Mouse (Mus musculus) mouse trophoblast stem cell (cell line): ENCODE data around the gene Mlst8.
"Not testable (repeated sequence)": the region's sequence is repeated elsewhere in the genome, so short reads cannot be mapped to it uniquely, and the experiment has no call there.

Experiments
- in situ Hi-C, 2 experiments: fragments of 300-500 bp; cut with MseI, MboI; formaldehyde crosslinking; loops; 2 replicates in 1 of 2; 3 replicates in 1 of 2; pipeline ENCODE4 v1.15.1; 2025

The Mlst8 gene

DNA sequence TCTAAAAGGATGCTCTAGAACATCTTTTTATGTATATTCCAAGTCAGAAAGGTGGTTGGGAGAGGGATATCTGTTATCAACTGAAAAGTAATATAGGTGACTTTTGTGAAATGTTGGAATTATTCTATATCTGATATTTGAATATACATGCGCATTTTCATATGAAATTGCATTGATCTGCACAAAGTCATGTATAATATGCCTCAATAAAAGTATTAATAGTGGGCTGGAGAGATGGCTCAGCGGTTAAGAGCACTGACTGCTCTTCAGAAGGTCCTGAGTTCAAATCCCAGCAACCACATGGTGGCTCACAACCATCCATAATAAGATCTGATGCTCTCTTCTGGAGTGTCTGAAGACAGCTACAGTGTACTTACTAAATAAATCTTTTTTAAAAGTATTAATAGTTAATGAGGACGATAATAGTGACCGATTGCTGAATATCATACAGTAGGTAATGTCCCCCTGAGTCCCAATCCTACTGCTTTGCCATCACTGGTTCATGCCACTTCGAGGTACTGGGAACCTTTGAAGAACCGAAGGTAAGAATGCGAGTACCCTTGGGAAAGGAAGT lies 9.5 kb downstream of the Mlst8 start:
- in situ Hi-C loops: no loop called here

DNA sequence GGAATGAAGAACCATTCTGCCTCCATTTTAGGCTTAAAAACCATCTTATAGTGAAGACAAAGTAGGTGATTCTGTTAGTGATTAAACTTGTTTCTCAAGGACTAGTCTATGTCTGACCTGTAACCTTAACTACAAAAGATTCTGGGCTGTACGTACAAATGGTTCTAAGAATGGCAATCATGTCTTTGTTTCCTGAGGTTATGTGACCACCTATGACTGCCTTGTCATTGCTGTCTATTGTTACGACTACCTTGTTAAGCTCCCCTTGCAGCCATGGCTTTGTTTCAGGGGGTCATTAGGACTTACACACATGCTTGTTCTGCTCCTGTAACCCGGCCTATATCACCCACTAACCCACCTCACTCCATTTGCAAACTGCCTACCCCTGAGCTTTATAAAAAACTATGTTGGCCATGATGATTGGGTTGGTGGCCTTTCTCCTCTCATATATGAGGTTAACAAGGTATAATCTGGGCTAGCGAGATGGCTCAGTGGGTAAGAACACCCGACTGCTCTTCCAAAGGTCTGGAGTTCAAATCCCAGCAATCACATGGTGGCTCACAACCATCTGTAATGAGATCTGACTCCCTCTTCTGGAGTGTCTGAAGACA lies 10.1 kb downstream of the Mlst8 start:
- in situ Hi-C loops: no loop called here

DNA sequence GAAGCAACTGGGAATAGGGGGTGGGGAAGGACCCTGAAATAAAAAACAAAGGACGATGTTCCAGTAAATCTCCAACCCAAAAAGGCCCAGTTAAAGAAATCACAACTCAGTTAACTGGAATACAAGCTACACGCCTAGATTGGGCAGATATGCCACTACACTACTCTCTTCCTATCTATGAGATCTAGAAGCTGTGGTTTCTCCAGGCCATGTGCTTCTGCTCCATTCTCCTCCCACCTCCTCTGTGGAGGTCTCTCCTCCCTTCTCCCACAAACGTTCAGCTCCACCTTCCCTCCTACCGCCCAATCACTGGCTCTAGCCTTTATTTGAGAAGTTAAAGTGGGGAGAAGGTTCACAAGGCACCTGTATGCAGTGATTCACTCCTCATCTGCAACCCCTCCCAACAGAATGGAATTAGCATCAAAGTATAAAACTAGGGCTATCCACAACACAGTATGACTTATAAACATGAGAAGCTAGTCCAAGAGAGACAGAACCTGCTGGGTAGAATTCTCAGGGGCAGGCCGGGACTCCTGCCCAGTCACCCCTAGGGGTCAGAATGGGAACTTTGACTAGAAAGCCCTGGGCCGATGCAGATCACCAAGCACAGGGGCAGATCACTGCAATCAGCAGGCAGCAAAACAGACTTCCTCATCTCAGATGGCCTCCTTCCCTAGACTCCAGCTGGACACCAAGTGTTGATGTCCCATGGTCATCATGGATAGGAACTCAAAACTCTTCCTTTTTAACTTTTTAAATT lies 15.3 kb downstream of the Mlst8 start:
- in situ Hi-C loops: no loop called here

DNA sequence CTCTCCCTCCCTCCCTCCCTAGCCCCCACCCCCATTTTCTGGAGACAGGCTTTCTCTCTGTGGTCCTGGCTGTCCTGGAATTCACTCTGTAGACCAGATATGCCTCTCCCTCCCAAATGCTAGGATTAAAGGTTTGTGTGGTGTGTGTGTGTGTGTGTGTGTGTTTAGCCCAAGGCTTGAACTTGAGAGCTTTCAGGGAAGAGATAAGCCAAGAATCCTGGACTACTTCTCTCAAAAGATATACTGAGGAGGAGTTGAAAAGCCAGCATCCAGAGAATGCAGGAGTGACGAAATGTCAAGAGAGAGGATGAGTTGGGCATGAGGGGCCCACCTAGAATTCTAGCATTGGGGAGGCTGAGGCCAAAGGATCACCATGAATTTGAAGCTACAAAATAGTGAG lies 15.9 kb downstream of the Mlst8 start:
- in situ Hi-C loops: no loop called here

DNA sequence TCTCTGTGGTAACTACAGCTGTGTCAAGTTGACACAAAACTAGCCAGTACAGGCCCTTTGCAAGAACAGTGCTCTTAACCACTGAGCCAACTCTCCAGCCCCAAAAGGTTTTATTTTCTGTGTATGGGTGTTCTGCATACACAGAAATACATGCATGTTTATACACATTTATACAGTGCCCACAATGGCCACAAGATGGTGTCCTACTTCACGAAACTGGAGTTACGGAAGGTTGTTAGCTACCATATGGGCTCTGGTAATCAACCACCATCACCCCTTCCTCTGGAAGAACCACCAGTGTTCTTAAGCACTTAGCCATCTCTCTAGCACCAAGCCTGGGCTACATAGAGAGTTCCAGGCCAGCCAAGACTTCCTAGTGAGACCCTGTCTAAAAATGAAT lies 17.3 kb downstream of the Mlst8 start:
- in situ Hi-C loops: no loop called here

DNA sequence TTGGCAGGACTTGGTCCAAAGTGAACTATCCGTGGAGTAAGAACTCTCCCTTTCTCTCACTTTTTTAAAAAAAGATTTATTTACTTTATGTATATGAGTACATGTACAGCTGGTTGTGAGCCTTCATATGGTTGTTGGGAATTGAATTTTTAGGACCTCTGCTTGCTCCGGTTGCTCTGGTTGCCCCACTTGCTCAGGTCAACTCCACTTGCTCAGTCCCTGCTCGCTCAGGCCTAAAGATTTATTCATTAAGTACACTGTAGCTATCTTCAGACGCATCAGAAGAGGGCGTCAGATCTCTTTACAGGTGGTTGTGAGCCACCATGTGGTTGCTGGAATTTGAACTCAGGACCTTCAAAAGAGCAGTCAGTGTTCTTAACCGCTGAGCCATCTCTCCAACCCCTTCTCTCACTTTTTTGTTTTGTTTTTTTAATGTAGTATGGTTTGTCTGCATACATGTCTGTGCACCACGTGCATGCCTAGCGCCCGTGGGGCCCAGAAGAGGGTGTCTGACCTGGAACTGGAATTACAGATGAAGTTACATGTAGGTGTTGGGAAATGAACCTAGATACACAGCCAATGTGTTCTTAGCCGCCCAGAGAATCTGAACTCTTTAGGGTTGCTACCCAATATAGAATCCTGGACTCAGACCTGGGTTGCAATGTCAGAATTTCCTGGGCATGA lies 23.2 kb downstream of the Mlst8 start:
- in situ Hi-C loops: not testable (repeated sequence)

DNA sequence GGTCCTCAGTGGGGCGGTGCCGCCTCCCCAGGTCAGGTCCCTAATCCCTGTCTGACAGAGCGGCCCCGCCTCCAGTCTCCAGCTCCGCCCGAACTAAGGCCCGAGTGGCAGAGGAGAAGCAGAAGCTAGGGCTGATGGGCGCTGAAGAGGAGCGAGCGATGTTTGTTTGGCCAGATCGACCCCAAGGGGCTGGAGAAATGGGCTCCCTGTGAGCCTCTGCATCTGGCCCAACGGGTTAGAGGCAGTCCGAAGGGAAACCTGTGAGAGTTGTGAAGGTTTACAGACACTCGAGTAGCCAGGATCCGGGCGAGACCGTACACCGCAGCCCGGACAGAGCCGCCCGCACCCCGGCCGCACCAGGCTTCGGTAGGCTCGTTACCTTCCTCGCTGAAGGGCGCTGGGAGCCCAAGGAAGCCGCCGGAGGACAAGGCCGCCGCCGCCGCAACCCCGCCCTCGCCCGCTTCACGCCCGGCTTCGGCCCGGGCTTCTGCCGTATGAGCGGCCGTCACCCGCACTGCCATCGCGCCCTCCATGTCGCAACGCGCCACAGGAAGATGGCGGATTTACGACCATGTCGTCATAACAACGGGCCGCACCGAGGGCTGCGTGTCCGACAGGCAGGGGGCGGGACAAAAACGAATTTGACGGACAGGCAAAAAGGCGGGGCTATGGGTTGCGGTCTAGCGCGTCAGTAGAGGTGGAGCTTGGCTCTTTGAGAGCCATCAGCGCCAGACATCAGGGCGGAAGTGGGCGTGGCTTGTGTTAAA lies 23.9 kb downstream of the Mlst8 start:
- in situ Hi-C loops: no loop called here

DNA sequence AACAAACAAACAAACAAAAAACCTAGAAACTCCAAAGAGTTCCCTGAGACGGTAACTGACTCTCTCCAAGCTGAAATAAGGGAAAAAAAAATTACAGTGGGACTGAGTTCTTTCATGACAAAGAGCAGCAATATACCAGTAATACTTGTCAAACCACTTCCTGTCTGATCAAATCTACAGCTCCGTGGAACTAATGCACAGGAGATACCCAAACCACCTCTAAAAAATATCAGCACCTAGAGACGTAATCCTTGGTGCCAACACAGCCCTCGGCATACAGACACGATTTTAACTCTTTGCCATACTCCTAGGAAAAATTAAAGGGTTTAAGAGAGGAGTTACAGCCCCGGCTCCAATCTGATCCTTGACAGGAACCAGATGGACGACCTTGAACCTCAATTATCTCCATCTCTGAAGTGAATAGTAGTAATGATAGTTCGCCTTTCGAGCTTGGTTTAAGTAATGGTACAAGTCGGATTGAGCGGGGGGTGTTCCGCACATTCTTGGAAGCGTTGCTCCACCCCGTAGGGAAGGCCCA lies 24.6 kb downstream of the Mlst8 start:
- in situ Hi-C loops: no loop called here

DNA sequence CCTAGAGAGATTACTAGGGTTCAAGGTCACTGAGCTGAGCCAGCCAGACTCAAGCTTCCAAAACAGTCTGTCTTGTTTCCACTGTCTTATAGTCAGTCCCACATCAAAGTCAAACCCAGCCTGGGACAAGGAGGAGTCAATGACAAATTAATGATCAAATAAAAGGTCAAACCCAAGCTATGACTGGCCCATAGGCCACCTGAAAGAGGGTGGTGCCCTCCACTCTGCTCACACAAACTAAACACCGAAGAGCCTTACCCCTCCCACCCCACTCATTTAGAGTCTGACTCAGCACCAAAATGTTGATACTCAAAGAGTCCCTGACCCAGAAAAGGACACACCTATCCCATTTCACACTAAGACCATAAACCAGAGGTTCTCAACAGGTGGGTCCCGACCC lies 25.5 kb downstream of the Mlst8 start:
- in situ Hi-C loops: no loop called here

DNA sequence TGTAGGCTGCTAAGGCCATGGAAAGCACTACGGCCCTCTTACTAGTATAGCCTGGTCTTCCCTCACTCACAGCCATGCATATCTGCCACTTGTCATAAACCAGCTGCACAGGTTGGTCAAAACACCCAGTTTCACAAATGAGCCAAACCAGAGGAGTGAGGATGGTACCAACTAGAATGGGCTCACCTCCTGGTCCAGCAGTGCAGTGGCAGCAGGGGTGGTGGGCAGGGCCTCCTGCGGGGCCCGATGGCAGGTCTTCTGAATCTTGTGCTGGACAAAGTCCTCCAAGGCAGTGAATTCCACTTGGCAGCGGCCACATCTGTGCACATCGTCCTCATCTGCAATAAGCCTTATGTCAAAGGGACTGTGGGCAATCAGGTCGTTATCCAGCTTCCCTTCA lies 27.7 kb downstream of the Mlst8 start:
- in situ Hi-C loops: no loop called here

DNA sequence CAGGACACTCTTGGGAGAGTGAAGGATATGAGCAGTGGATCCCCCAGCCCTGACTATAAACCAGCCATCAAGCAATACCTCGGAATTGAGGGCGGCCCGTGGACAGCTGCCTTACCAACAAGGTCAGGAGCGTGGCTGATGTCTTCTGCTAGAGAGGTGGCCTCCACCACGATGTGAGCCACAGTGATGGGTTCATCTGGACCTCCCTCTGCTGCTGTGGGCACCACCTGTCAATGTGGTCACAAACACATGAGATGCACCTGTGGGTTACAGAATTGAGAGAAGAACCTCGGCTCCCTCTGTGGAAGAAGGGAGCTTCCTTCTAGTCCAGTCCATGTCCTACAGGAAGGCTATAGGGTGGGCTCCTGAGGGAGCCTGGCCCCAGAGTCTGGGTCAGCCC lies 29.4 kb downstream of the Mlst8 start:
- in situ Hi-C loops: no loop called here

DNA sequence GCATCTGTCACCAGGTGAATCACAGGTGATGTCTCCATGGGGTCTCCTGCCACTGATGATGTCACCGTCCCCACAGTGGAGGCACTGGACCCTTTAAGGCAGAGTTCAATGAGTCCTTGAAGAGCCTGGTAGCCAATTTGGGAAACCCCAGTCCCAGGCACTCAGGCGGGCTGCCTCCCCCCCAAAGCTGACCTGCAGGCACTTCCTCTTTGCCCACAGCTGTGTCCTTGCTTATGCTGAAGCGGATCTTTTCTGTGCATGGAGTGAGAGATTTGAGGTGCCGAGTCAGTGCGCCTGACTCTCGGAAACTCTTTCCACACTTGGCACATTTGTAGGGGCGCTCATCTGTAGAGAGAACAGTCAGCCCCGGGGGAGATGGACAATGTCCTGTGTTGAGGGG lies 32.3 kb downstream of the Mlst8 start:
- in situ Hi-C loops: no loop called here

DNA sequence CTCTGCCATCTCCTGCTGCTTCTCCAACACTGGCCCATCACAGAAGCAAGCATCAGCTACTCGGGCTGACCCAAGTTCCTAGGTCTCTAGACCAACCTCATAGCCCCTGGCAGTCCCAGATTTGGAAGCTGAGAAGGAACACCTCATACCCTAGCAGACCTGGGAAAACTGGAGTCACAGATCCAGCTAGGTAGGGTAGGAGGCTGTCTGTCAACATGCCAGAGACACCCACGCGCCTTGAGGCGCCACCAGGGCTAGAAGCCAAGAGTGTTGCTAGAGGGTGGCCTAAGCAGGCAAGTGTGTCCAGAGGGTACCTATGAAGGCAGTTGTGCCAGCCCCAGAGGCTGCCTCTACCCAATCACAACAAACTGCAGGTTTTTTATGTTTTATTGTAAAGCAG lies 35.5 kb downstream of the Mlst8 start:
- in situ Hi-C loops: no loop called here

DNA sequence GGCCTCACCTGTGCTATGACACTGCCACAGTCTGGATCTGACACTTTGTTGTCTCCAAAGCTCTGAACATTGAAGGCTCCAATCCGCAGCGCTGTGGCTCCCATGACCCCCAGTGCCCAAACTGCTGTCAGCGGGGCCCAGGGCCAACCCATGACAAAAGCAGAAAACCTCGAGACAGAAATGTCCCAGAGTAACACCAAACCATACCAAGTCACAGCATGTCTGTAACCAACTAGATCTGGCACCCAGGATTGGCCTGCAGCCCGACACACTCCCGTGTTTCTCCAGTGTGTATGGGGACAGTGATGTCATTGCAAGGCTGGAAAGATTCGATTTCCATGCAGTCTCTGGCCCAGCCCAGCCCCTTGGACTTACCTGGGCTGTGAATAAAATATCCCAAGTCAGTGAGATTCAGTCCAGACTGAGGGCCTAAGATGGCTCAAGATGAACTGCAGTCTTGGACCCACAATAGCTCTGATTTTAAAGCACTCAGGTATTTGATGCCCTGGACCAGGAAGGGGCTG lies 36.2 kb downstream of the Mlst8 start, which contains the start of gene Dnase1l2:
TSS of gene Dnase1l2 (minus strand) at position 474 of the 524 bp plus-strand sequence.
- in situ Hi-C loops: no loop called here

DNA sequence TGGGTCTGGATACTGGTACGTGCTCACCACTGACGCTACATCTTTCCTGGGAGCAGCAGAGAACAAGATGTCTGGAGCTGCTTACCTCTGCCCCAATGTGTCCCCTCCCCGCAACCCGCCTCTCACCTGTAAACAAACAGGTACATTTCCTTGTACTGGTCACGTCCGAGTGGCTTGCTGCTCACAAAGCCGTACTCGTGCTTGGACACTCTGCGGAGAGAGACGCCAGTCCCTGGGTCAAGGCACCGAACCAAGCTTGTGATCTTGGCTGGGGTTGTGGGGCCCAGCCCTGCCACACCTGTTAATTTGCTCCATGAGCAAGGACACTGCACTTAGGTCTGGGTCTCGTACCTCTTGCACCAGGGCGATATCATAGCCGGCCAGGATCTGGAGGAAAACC lies 36.8 kb downstream of the Mlst8 start:
- in situ Hi-C loops: no loop called here

DNA sequence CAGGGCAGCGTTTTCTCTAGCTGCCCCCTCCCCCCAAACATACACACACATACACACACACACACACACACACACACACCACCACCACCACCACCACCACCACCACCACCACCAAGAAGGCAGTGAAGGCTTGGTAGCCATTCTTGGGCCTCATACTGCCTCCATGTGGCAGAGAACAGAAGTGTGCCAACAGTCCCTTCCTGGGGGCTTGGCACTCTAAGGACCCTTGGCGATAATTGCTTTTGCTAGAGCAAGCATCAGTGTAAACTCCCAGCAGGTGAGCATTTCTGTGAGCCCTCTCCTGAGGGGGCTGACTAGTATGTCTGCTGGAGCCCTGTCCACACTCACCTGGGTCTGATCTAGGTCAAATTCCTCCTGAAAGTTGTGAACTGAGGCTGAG lies 37.7 kb downstream of the Mlst8 start:
- in situ Hi-C loops: no loop called here

DNA sequence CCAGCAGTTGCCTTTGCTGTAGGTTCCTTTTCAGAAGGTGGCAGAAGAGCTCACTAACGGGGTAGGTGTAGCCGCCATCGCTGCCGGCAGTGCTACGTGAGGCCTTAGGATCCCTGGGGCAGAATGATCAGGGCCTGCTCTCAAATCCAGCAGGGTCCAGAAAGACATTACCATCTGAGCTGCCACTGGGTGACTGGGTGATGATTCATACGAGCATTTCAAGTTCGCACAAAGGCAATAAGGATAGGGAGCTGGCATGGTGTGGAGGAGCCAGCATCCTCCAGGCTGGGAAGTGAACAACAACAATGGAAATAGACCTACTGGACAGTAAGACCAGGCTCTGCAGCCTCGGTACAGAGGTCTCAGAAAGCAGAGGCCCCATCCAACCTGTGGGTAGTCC lies 38.5 kb downstream of the Mlst8 start:
- in situ Hi-C loops: no loop called here

DNA sequence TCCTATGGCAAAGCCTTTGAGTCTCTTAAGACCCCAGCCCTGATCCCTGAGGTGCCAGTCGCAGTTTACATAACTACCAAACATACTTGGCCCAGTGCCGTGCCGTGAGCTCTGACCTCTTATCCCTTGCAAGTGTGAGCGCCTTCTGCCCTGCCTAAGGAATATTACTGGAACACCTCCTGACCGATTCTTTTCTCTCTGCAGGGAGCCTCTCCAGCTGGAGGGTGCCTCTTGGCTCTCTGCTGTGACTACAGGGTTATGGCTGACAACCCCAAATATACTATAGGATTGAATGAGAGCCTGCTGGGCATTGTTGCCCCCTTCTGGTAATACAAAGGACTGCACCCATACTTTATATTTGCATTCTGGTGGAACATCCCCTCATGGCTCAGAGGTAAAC lies 41.9 kb downstream of the Mlst8 start:
- in situ Hi-C loops: no loop called here

DNA sequence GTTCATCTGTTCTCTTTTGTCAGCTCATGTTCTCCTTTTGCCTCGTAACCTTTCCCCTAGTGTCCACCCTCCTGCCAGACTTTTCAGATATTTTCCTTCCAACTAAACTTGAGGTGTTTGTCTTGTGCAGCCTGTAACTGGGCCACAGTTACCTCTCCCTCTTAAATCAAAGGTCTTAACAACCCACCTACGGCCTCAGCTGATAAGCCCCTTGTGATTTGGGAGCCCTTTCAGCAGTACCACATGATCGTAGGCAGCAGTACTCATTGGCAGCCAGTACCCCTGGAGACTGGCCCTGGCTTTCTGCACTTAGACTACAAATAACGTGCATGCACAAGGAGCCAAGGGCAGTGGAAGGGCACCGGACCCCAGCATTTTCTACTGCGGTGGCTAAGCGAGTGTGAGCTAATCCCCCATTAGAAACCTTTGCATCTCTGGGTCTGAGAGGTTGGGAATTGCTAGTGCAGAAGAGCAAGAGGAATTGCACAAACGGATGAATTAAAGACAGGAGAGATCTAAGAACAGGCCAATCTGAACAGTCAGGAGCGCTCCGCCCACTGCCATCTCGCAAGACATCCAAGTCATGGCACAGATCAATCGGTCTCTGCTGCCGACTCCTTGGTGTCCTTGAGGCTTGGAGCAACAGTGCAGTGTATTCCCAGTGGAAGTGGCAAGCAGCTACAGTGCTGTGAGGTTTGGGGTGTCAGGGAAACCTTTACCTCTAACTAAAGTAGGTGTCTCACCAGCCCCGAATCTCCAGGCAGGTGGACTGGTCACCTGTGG lies 49.5 kb downstream of the Mlst8 start:
- in situ Hi-C loops: no loop called here

DNA sequence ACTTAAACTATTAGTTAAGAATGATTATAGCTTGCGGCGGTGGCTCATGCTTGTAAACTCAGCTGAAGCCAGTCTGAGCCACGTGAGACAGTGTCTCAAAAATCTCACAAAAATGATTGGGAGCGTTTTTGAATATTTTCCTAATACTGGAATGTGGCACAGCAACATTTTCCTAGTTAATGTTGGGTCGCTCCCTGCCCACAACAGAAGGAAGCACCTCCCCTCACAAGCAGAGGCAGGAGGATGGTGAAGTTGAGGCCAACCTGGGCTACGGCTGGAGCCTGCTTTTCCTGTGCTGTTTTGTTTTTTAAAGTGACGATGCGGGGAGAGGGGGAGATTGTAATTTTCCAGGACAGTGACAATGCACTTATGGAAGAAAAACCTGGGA lies 51.7 kb downstream of the Mlst8 start:
- in situ Hi-C loops: no loop called here
